ENCODE assay signal across 8 mouse cellular contexts in genomic region chr7:80647437-80647871, GRCm38 (mm10). TPM values are rescaled to one million over a fixed set of nuclear protein-coding genes. Genes with fewer than 3 reads are reported as not detected.
DNase-seq lines count a peak whose midpoint lies in the region; ATAC-seq and TF ChIP-seq lines count a peak whose summit lies in the region.

No protein-coding gene starts in this region.

- no peak for TF ChIP-seq CTCF in testis, adult 2 months (IDR thresholded peaks at IDR 0.05; ENCODE audit: control insufficient read depth, insufficient read depth, insufficient replicate concordance, low read depth, low read length)
- TF ChIP-seq CTCF in liver, postnatal 0 days (IDR thresholded peaks at IDR 0.05; ENCODE audit: low read depth), result no peak
- TF ChIP-seq CTCF in midbrain, postnatal 0 days (IDR thresholded peaks at IDR 0.05), result no peak

- peaks cover 3% of the 10 kb centered on the region; the same call in 1 of the 2 replicates for H3K4me1 ChIP-seq in testis, adult 2 months (ENCODE audit: control insufficient read depth, insufficient read depth, low read length)
- H3K4me1 ChIP-seq in liver, postnatal 0 days (ENCODE audit: insufficient read depth), result peaks cover 22% of the 10 kb centered on the region
- 0 out of 2 replicates have a peak, but pooled peaks cover 4% of the 10 kb centered on the region for H3K4me1 ChIP-seq in midbrain, postnatal 0 days (ENCODE audit: insufficient read depth, low read length)

- H3K36me3 ChIP-seq in testis, adult 2 months (ENCODE audit: control insufficient read depth, insufficient read depth, low read length), result no peaks in the 10 kb centered on the region
- no peaks in the 10 kb centered on the region for H3K36me3 ChIP-seq in liver, postnatal 0 days (replicated peaks; ENCODE audit: insufficient read depth, low read length)
- H3K36me3 ChIP-seq in splenic B cell, adult 2 months (ENCODE audit: control insufficient read depth, insufficient read depth, low read length, poor library complexity, severe bottlenecking), result no peaks in the 10 kb centered on the region
- H3K36me3 ChIP-seq in midbrain, postnatal 0 days (ENCODE audit: insufficient read depth, low read length), result no peaks in the 10 kb centered on the region

- TF ChIP-seq EP300 in liver, postnatal 0 days (IDR thresholded peaks at IDR 0.05; ENCODE audit: low read depth), result no peak

- peak overlapping the region; percentile 63 for H3K4me2 ChIP-seq in liver, postnatal 0 days (ENCODE audit: low read depth, low read length)
- no peak overlapping the region for H3K4me2 ChIP-seq in midbrain, postnatal 0 days (ENCODE audit: low read depth, low read length, poor library complexity, severe bottlenecking)

- peak; percentile 36; the same call in 1 of the 2 replicates for ATAC-seq in liver, postnatal 0 days
- no peak for ATAC-seq in midbrain, postnatal 0 days (ENCODE audit: low FRiP score)

- H3K9me3 ChIP-seq in liver, postnatal 0 days (ENCODE audit: low read length), result no peaks in the 10 kb centered on the region
- no peaks in the 10 kb centered on the region for H3K9me3 ChIP-seq in midbrain, postnatal 0 days (ENCODE audit: low read length)

- no peaks in the 10 kb centered on the region for H3K27me3 ChIP-seq in testis, adult 2 months (ENCODE audit: control insufficient read depth, insufficient read depth, low read length)
- no peaks in the 10 kb centered on the region for H3K27me3 ChIP-seq in liver, postnatal 0 days (ENCODE audit: insufficient read depth, low read length)
- H3K27me3 ChIP-seq in splenic B cell, adult 2 months (ENCODE audit: control insufficient read depth, insufficient read depth, low read length, poor library complexity, severe bottlenecking), result no peaks in the 10 kb centered on the region
- no peaks in the 10 kb centered on the region for H3K27me3 ChIP-seq in midbrain, postnatal 0 days (ENCODE audit: insufficient read depth, low read length)

- no peak overlapping the region for H3K4me3 ChIP-seq in testis, adult 2 months (ENCODE audit: control insufficient read depth, low read depth, low read length)
- H3K4me3 ChIP-seq in liver, postnatal 0 days (ENCODE audit: low read depth, low read length), result peak overlapping the region; percentile 21; the same call in 1 of the 2 replicates
- H3K4me3 ChIP-seq in midbrain, postnatal 0 days (ENCODE audit: low read depth, low read length), result no peak overlapping the region

- H3K27ac ChIP-seq in testis, adult 2 months (ENCODE audit: control insufficient read depth, insufficient read depth, low read depth, low read length), result peak overlapping the region; percentile 49
- H3K27ac ChIP-seq in liver, postnatal 0 days (ENCODE audit: low read depth), result peak overlapping the region; percentile 68
- no peak overlapping the region for H3K27ac ChIP-seq in midbrain, postnatal 0 days (ENCODE audit: low read depth, low read length)

- WGBS in liver, postnatal 0 days (ENCODE audit: insufficient replicate concordance), result 31% methylated on average over 7 of the region's 7 CpGs
- WGBS in midbrain, postnatal 0 days, result 64% methylated on average over 7 of the region's 7 CpGs

- peak; percentile 67 for DNase-seq in gastrocnemius, adult 18-20 months (ENCODE audit: low spot score)
- no peak for DNase-seq in gastrocnemius, postnatal 10 days
- no peak for DNase-seq in testis, postnatal 14 days (ENCODE audit: low spot score)
- DNase-seq in heart, postnatal 4 days, result peak; percentile 39
- DNase-seq in liver, postnatal 0 days, result peak; percentile 46
- DNase-seq in splenic B cell, adult 2 months (ENCODE audit: low read depth, low spot score), result peak; percentile 72
- DNase-seq in midbrain, postnatal 0 days (ENCODE audit: low spot score), result no peak

- no peak for TF ChIP-seq POLR2A in testis, adult 2 months (IDR thresholded peaks at IDR 0.05; ENCODE audit: control insufficient read depth, low read depth, low read length)

- peak overlapping the region; percentile 21 for H3K9ac ChIP-seq in liver, postnatal 0 days (replicated peaks)
- H3K9ac ChIP-seq in midbrain, postnatal 0 days (replicated peaks; ENCODE audit: low read length, poor library complexity, severe bottlenecking), result no peak overlapping the region

RNA-seq across cellular contexts. Expression of gene Crtc3, which starts 41.2 kb away (rescaled TPM):
- 10 to 100 TPM; 12.5 to 13.1 TPM for total RNA-seq in gastrocnemius, adult 18-20 months (2021)
- total RNA-seq in gastrocnemius, postnatal 10 days (2021), result 10 to 100 TPM; 16.7 to 25.1 TPM
- polyA plus RNA-seq in testis, adult 2 months (2012; rRNA removed), result 7.7 and 8.8 TPM in 2 replicates
- total RNA-seq in heart, postnatal 4 days (2021), result 10 to 100 TPM; 19.5 to 20.3 TPM
- 4.1 and 5.4 TPM in 2 replicates for polyA plus RNA-seq in liver, postnatal 0 days (2015; fragmentation: Nextera tagmentation; extraction: Ambion mirVana)
- 12.9 and 13.9 TPM in 2 replicates for total RNA-seq in midbrain, postnatal 0 days (2014; rRNA removed)
- polyA plus RNA-seq in midbrain, postnatal 0 days (2015; fragmentation: Nextera tagmentation; extraction: Ambion mirVana), result 13.0 and 13.2 TPM in 2 replicates

Comparison
In these comparisons a context has a peak if more than half of its experiments do, and no peak if none do; other contexts are left out.
1. DNase-seq: peak in gastrocnemius, adult 18-20 months (single experiment), heart, postnatal 4 days (single experiment), liver, postnatal 0 days (single experiment) and splenic B cell, adult 2 months (single experiment); none in gastrocnemius, postnatal 10 days (single experiment), testis, postnatal 14 days (single experiment) and midbrain, postnatal 0 days (single experiment).